Comparison of ENCODE assay signal across 8 mouse cellular contexts in the genomic region with DNA sequence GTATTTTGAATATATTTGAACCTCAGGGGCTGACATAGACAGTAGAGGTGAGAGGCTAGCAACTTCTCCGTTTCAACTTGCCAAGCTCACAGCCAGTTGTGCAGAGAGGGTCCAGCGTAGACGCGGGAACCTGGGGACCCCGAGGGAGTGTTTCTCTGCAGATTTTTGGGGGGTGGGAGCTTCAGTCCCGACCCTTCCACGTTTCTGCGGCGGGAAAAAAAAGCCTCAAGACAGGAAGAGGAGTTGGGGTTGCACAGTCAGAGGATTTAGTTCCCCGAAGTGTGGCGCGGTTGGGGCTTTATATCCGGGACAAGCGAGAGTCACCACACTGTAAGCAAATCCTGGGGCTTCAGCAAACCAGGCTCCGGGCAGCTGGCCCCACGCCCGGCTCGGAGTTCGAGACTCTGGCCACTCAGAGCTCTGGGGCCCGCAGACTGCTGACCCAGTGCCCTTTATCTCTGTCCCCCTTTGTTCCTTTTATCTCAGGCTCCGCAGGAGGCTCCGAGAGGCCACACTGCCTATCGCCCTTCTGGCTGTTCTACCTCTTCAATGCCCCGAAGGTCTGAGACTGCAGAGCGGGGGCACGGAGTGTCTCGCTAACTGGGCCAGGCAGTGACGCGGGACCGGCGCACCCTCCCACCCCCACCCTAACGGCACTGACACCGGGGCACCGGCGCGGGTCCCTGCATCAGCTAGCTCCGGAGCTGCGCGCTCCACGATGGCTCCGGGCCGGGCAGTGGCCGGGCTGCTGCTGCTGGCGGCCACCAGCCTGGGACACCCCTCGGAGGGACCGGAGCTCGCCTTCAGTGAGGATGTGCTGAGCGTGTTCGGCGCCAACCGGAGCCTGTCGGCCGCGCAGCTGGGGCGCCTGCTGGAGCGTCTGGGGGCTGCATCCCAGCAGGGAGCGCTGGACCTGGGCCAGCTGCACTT. TPM values are rescaled to one million over a fixed set of nuclear protein-coding genes. Genes with fewer than 3 reads are reported as not detected.
DNase-seq lines count a peak whose midpoint lies in the region; ATAC-seq and TF ChIP-seq lines count a peak whose summit lies in the region.

No protein-coding gene starts in this region.

- peak; percentile 77 for ATAC-seq in embryonic facial prominence, embryonic 15.5 days (ENCODE audit: insufficient number of reproducible peaks, low FRiP score, low TSS enrichment, low read depth)
- peak; percentile 85 for ATAC-seq in kidney, embryonic 14.5 days (ENCODE audit: low FRiP score, low TSS enrichment)
- peak; percentile 79 for ATAC-seq in liver, embryonic 11.5 days (replicated peaks; ENCODE audit: low FRiP score)
- ATAC-seq in stomach, embryonic 14.5 days (ENCODE audit: insufficient number of reproducible peaks, insufficient read depth, low FRiP score, low read depth) = peak; percentile 75

- H3K9ac ChIP-seq in embryonic facial prominence, embryonic 15.5 days = peak overlapping the region; percentile 52
- peak overlapping the region; percentile 67 for H3K9ac ChIP-seq in kidney, embryonic 14.5 days (ENCODE audit: low read depth, low read length)
- H3K9ac ChIP-seq in liver, embryonic 11.5 days (ENCODE audit: low read depth, low read length) = peak overlapping the region; percentile 91
- H3K9ac ChIP-seq in stomach, embryonic 14.5 days (replicated peaks; ENCODE audit: low read depth, low read length) = peak overlapping the region; percentile 34

- H3K9me3 ChIP-seq in embryonic facial prominence, embryonic 15.5 days (replicated peaks) = no peaks in the 10 kb centered on the region
- no peaks in the 10 kb centered on the region for H3K9me3 ChIP-seq in heart, embryonic 10.5 days
- no peaks in the 10 kb centered on the region for H3K9me3 ChIP-seq in kidney, embryonic 14.5 days (ENCODE audit: control insufficient read depth, low read length)
- H3K9me3 ChIP-seq in liver, embryonic 11.5 days (ENCODE audit: control insufficient read depth, low read length) = no peaks in the 10 kb centered on the region
- no peaks in the 10 kb centered on the region for H3K9me3 ChIP-seq in stomach, embryonic 14.5 days (ENCODE audit: control insufficient read depth, low read depth, low read length)

- no peak for TF ChIP-seq CTCF in bone marrow, adult 2 months (IDR thresholded peaks at IDR 0.05; ENCODE audit: control insufficient read depth, insufficient read depth, low read length)

- H3K4me1 ChIP-seq in bone marrow, adult 2 months (ENCODE audit: control insufficient read depth, insufficient read depth, low read length) = no peaks in the 10 kb centered on the region
- peaks cover 14% of the 10 kb centered on the region for H3K4me1 ChIP-seq in embryonic facial prominence, embryonic 15.5 days
- peaks cover 32% of the 10 kb centered on the region for H3K4me1 ChIP-seq in heart, embryonic 10.5 days
- H3K4me1 ChIP-seq in kidney, embryonic 14.5 days (ENCODE audit: control insufficient read depth, insufficient read depth, low read length) = 0 out of 2 replicates have a peak, but pooled peaks cover 8% of the 10 kb centered on the region
- H3K4me1 ChIP-seq in liver, embryonic 11.5 days (replicated peaks; ENCODE audit: control insufficient read depth, insufficient read depth, low read length) = peaks cover 23% of the 10 kb centered on the region
- H3K4me1 ChIP-seq in stomach, embryonic 14.5 days (ENCODE audit: control insufficient read depth, insufficient read depth, low read length) = no peaks in the 10 kb centered on the region

- peak overlapping the region; percentile 71 for H3K4me3 ChIP-seq in bone marrow, adult 2 months (replicated peaks; ENCODE audit: control insufficient read depth, low read depth, low read length)
- peak overlapping the region; percentile 63 for H3K4me3 ChIP-seq in embryonic facial prominence, embryonic 15.5 days (replicated peaks)
- peak overlapping the region; percentile 85 for H3K4me3 ChIP-seq in heart, embryonic 10.5 days
- peak overlapping the region; percentile 66 for H3K4me3 ChIP-seq in kidney, embryonic 14.5 days (ENCODE audit: low read length)
- peak overlapping the region; percentile 80 for H3K4me3 ChIP-seq in liver, embryonic 11.5 days (ENCODE audit: low read depth, low read length)
- peak overlapping the region; percentile 51 for H3K4me3 ChIP-seq in stomach, embryonic 14.5 days (ENCODE audit: low read depth, low read length)

- H3K36me3 ChIP-seq in embryonic facial prominence, embryonic 15.5 days = no peaks in the 10 kb centered on the region
- 0 out of 2 replicates have a peak, but pooled peaks cover 4% of the 10 kb centered on the region for H3K36me3 ChIP-seq in heart, embryonic 10.5 days
- no peaks in the 10 kb centered on the region for H3K36me3 ChIP-seq in kidney, embryonic 14.5 days (ENCODE audit: control insufficient read depth, insufficient read depth, low read length)
- H3K36me3 ChIP-seq in liver, embryonic 11.5 days (ENCODE audit: control insufficient read depth, insufficient read depth, low read length) = no peaks in the 10 kb centered on the region
- H3K36me3 ChIP-seq in stomach, embryonic 14.5 days (ENCODE audit: control insufficient read depth, insufficient read depth, low read length) = no peaks in the 10 kb centered on the region

- H3K27me3 ChIP-seq in embryonic facial prominence, embryonic 15.5 days = no peaks in the 10 kb centered on the region
- no peaks in the 10 kb centered on the region for H3K27me3 ChIP-seq in heart, embryonic 10.5 days (ENCODE audit: insufficient read depth, poor library complexity, severe bottlenecking)
- no peaks in the 10 kb centered on the region for H3K27me3 ChIP-seq in kidney, embryonic 14.5 days (ENCODE audit: control insufficient read depth, insufficient read depth, low read length)
- no peaks in the 10 kb centered on the region for H3K27me3 ChIP-seq in liver, embryonic 11.5 days (replicated peaks; ENCODE audit: control insufficient read depth, insufficient read depth, low read length)
- no peaks in the 10 kb centered on the region for H3K27me3 ChIP-seq in stomach, embryonic 14.5 days (ENCODE audit: control insufficient read depth, insufficient read depth, low read length)

- peak overlapping the region; percentile 90 for H3K4me2 ChIP-seq in embryonic facial prominence, embryonic 15.5 days (replicated peaks)
- peak overlapping the region; percentile 83 for H3K4me2 ChIP-seq in kidney, embryonic 14.5 days (replicated peaks; ENCODE audit: low read depth, low read length)
- H3K4me2 ChIP-seq in liver, embryonic 11.5 days = peak overlapping the region; percentile 73
- peak overlapping the region; percentile 95 for H3K4me2 ChIP-seq in stomach, embryonic 14.5 days (replicated peaks; ENCODE audit: low read depth, low read length)

- peak; percentile 64 to 66 for DNase-seq in B cell, adult 2 months
- peak; percentile 93 for DNase-seq in heart, embryonic 10.5 days (ENCODE audit: low spot score)
- peak; percentile 78 for DNase-seq in liver, embryonic 11.5 days (ENCODE audit: low spot score)
- DNase-seq in naive thymus-derived CD4-positive, alpha-beta T cell, adult 2 months (ENCODE audit: low read depth) = peak; percentile 69

- H3K27ac ChIP-seq in bone marrow, adult 2 months (ENCODE audit: control insufficient read depth, insufficient read depth, low read depth, low read length, poor library complexity) = peak overlapping the region; percentile 69
- peak overlapping the region; percentile 51; the same call in 1 of the 2 replicates for H3K27ac ChIP-seq in embryonic facial prominence, embryonic 15.5 days (replicated peaks)
- peak overlapping the region; percentile 94 for H3K27ac ChIP-seq in heart, embryonic 10.5 days
- peak overlapping the region; percentile 24; the same call in 1 of the 2 replicates for H3K27ac ChIP-seq in kidney, embryonic 14.5 days (ENCODE audit: low read depth, low read length)
- peak overlapping the region; percentile 94 for H3K27ac ChIP-seq in liver, embryonic 11.5 days (ENCODE audit: low read depth, low read length)
- 0 out of 2 replicates have a peak overlapping the region, but pooled peaks have one; percentile 40 for H3K27ac ChIP-seq in stomach, embryonic 14.5 days (ENCODE audit: low read length)

- WGBS in bone marrow, adult 2 months = under 1% methylated on average over 57 of the region's 57 CpGs
- under 1% methylated on average over 48 of the region's 57 CpGs for WGBS in embryonic facial prominence, embryonic 15.5 days
- WGBS in heart, embryonic 10.5 days = under 1% methylated on average over 57 of the region's 57 CpGs
- WGBS in kidney, embryonic 14.5 days = under 1% methylated on average over 57 of the region's 57 CpGs
- WGBS in liver, embryonic 11.5 days = under 1% methylated on average over 57 of the region's 57 CpGs
- WGBS in stomach, embryonic 14.5 days = under 1% methylated on average over 57 of the region's 57 CpGs

- peak; percentile 9; the same call in 1 of the 2 replicates for TF ChIP-seq POLR2A in bone marrow, adult 2 months (IDR thresholded peaks at IDR 0.05; ENCODE audit: borderline replicate concordance, control insufficient read depth, low read depth, low read length)

RNA-seq across cellular contexts. Expression of a gene that starts 0.9 kb away (rescaled TPM):
- 4.6 and 6.2 TPM in 2 replicates for polyA plus RNA-seq in bone marrow, adult 2 months (2011; ENCODE audit: insufficient read depth, insufficient read length, low replicate concordance, missing spikeins)
- polyA plus RNA-seq in embryonic facial prominence, embryonic 15.5 days (2015; fragmentation: Nextera tagmentation; extraction: Ambion mirVana) = 14.3 and 15.2 TPM in 2 replicates
- 47.7 and 49.2 TPM in 2 replicates for polyA plus RNA-seq in heart, embryonic 10.5 days (2016; fragmentation: Nextera tagmentation; extraction: Ambion mirVana)
- 9.5 and 15.2 TPM in 2 replicates for polyA plus RNA-seq in kidney, embryonic 14.5 days (2014; fragmentation: Nextera tagmentation; extraction: Ambion mirVana)
- 106 and 114 TPM in 2 replicates for polyA plus RNA-seq in liver, embryonic 11.5 days (2014; fragmentation: Nextera tagmentation; extraction: Ambion mirVana)
- polyA plus RNA-seq in stomach, embryonic 14.5 days (2014; fragmentation: Nextera tagmentation; extraction: Ambion mirVana) = 7.1 and 7.5 TPM in 2 replicates

Comparison
In these comparisons a context has a peak if more than half of its experiments do, and no peak if none do; other contexts are left out.
1. Peak in every context shown above with its lines: DNase-seq, ATAC-seq, H3K4me3 ChIP-seq and H3K27ac ChIP-seq.
2. H3K27ac ChIP-seq: peak in every context shown above with its lines; median percentile 94 in heart, embryonic 10.5 days; 94 in liver, embryonic 11.5 days; 69 in bone marrow, adult 2 months; 51 in embryonic facial prominence, embryonic 15.5 days; 40 in stomach, embryonic 14.5 days; 24 in kidney, embryonic 14.5 days.
3. H3K9ac ChIP-seq: peak in every context shown above with its lines; median percentile 91 in liver, embryonic 11.5 days; 67 in kidney, embryonic 14.5 days; 52 in embryonic facial prominence, embryonic 15.5 days; 34 in stomach, embryonic 14.5 days.